Mouse (Mus musculus): Measurements from ENCODE around the gene Brd2. TPM values are rescaled to one million over a fixed set of nuclear protein-coding genes. Genes with fewer than 3 reads are reported as not detected.

Gene Brd2
- polyA plus RNA-seq, 1 experiment, result 172 TPM

DNA sequence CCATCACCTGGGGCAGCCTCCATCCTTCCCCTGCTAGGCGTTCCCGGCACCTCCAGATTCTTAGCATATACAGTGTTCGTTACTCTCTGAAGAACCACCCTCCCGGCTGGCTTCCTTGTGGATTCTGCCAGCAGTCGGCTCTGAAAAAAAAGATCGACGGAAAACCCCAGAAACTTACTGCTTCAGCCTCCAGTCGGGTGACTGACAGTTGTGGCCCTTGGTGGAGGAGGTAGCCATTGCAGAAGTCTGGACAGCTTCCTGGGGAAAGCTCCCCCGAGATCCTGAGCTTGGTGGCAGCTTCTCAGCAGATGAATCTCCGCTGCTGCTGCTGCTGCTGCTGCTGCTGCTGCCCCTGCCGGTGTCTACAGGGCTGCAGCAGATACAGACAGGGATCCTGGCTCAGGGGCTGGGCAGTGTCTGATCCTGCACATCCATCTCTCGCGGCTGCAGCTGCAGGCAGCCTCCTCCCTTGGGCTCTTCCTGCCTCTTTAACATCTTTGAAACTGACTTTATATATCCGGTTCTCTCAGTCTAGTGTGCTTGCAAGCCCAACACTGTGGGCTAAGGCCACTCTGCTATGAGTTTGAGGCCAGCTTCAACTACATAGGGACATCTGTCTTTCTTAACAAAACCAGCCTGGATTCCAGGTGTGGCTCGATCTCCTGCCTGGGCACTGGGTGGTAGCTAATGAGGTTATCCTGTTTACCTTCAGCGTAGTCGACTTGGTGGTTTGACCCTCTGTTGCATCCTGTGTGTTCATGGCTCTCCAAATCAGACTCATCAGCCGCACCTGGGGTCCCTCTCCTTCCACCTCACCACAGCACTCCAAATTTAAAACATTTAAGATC, 6.7 kb upstream of the Brd2 start:
- TF ChIP-seq POLR2A (IDR thresholded peaks at IDR 0.05; ENCODE audit: borderline replicate concordance, control insufficient read depth, low read depth, low read length) (0 out of 2 replicates have a peak, but pooled peaks have one; percentile 8), CTCF (IDR thresholded peaks at IDR 0.05; ENCODE audit: control insufficient read depth, insufficient read depth, low read length) (no peak)
- WGBS, result 26% methylated on average over 18 of the region's 18 CpGs
- peaks cover 11% of the 10 kb centered on the region; the same call in 1 of the 2 replicates for H3K4me1 ChIP-seq (ENCODE audit: control insufficient read depth, insufficient read depth, low read length)
- H3K27ac ChIP-seq (ENCODE audit: control insufficient read depth, insufficient read depth, low read depth, low read length, poor library complexity), result peak overlapping the region; percentile 40; the same call in 1 of the 2 replicates
- H3K4me3 ChIP-seq (replicated peaks; ENCODE audit: control insufficient read depth, low read depth, low read length), result peak overlapping the region; percentile 3

DNA sequence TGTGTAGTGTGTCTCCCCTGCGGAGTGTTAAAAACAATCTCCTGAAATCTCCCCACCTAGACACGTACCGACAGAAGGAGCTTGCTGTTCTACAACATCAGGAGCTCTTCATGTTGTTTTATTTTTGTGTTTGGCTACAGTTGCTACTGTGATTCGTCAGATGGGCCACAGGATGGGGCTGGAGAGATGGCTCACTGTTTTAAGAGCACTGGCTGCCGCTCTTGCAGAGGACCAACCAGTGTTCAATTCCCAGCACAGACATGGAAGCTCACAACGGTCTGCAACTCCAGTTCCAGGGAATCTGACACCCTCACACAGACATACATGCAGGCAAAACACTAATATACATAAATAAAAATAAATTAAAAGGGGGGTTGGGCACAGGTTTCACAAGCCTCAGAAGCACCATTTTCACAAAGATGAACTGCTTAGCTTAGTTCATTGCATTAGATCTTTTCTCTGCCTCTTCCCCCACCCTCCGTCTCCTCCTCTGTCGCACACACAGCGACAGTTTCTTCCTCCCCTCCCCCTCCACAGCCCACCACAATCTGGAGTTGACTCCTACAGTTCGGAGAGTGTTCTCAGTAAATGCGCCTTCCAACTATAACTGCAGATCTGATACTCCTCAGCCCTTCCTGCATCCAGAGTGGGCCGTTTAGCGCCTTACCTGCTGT, 6.0 kb upstream of the Brd2 start:
- H3K4me1 ChIP-seq (ENCODE audit: control insufficient read depth, insufficient read depth, low read length), result peaks cover 14% of the 10 kb centered on the region; the same call in 1 of the 2 replicates
- TF ChIP-seq CTCF (IDR thresholded peaks at IDR 0.05; ENCODE audit: control insufficient read depth, insufficient read depth, low read length) (no peak), POLR2A (IDR thresholded peaks at IDR 0.05; ENCODE audit: borderline replicate concordance, control insufficient read depth, low read depth, low read length) (no peak)
- WGBS, result 59% methylated on average over 13 of the region's 13 CpGs
- peak overlapping the region; percentile 3 for H3K4me3 ChIP-seq (replicated peaks; ENCODE audit: control insufficient read depth, low read depth, low read length)
- no peak overlapping the region for H3K27ac ChIP-seq (ENCODE audit: control insufficient read depth, insufficient read depth, low read depth, low read length, poor library complexity)

DNA sequence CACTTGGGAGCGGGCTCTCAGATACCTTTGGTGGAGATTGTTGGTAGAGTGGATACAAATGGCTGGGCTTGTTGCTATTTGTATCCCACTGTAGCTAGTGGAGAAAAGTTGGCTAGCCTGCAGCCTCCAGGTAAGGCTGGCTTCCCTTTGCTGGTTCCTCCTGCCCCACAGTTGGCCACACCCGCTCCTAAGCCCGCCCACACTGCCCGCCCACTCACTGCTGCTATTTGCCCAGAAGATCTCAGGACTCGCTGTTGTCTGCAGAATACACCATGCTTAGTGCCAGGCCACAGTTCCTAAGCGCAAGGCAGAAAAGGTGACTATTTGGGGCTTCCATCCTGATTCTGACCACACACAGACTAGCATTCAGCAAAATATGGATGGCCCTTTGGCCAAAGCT, 5.0 kb upstream of the Brd2 start:
- Histone ChIP-seq H3K4me1 (ENCODE audit: control insufficient read depth, insufficient read depth, low read length) (peaks cover 14% of the 10 kb centered on the region; the same call in 1 of the 2 replicates), H3K27ac (ENCODE audit: control insufficient read depth, insufficient read depth, low read depth, low read length, poor library complexity) (no peak overlapping the region), H3K4me3 (replicated peaks; ENCODE audit: control insufficient read depth, low read depth, low read length) (no peak overlapping the region)
- TF ChIP-seq CTCF (IDR thresholded peaks at IDR 0.05; ENCODE audit: control insufficient read depth, insufficient read depth, low read length) (no peak), POLR2A (IDR thresholded peaks at IDR 0.05; ENCODE audit: borderline replicate concordance, control insufficient read depth, low read depth, low read length) (no peak)
- 10% methylated on average over 6 of the region's 6 CpGs for WGBS

- TF ChIP-seq CTCF (IDR thresholded peaks at IDR 0.05; ENCODE audit: control insufficient read depth, insufficient read depth, low read length) (no peak), POLR2A (IDR thresholded peaks at IDR 0.05; ENCODE audit: borderline replicate concordance, control insufficient read depth, low read depth, low read length) (no peak)
- 68% methylated on average over 9 of the region's 9 CpGs for WGBS
- Histone ChIP-seq H3K27ac (ENCODE audit: control insufficient read depth, insufficient read depth, low read depth, low read length, poor library complexity) (peak overlapping the region; percentile 7; the same call in 1 of the 2 replicates), H3K4me3 (replicated peaks; ENCODE audit: control insufficient read depth, low read depth, low read length) (no peak overlapping the region), H3K4me1 (ENCODE audit: control insufficient read depth, insufficient read depth, low read length) (peaks cover 14% of the 10 kb centered on the region; the same call in 1 of the 2 replicates)
These were observed 4.5 kb upstream of the Brd2 start for GRCm38 (mm10) chr17:34126826-34127420.

DNA sequence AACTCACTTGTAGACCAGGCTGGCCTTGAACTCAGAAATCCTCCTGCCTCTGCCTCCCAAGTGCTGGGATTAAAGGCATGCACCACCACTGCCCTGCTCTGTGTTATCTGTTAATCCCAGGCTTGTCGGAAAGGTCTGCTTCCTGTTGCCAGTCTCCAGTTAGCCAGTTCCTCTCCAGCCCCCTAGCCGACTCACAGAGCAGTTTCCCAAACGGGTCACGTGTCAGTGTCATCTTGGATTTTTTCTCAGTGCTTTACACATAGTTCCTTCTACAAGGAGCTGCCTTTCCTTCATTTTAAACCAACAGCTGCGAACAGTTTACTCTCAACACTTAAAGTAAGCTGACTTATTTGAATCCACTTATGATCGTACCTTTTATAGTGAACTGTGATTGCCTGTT, 2.2 kb upstream of the Brd2 start:
- H3K27ac ChIP-seq (ENCODE audit: control insufficient read depth, insufficient read depth, low read depth, low read length, poor library complexity), result no peak overlapping the region
- no peak overlapping the region for H3K4me3 ChIP-seq (replicated peaks; ENCODE audit: control insufficient read depth, low read depth, low read length)
- peaks cover 12% of the 10 kb centered on the region; the same call in 1 of the 2 replicates for H3K4me1 ChIP-seq (ENCODE audit: control insufficient read depth, insufficient read depth, low read length)
- 13% methylated on average over 6 of the region's 6 CpGs for WGBS
- TF ChIP-seq CTCF (IDR thresholded peaks at IDR 0.05; ENCODE audit: control insufficient read depth, insufficient read depth, low read length) (no peak), POLR2A (IDR thresholded peaks at IDR 0.05; ENCODE audit: borderline replicate concordance, control insufficient read depth, low read depth, low read length) (no peak)

- H3K4me1 ChIP-seq (ENCODE audit: control insufficient read depth, insufficient read depth, low read length), result peaks cover 8% of the 10 kb centered on the region; the same call in 1 of the 2 replicates
- H3K4me3 ChIP-seq (replicated peaks; ENCODE audit: control insufficient read depth, low read depth, low read length), result peak overlapping the region; percentile 52
- 9% methylated on average over 2 of the region's 2 CpGs for WGBS
- H3K27ac ChIP-seq (ENCODE audit: control insufficient read depth, insufficient read depth, low read depth, low read length, poor library complexity), result peak overlapping the region; percentile 13; the same call in 1 of the 2 replicates
- TF ChIP-seq CTCF (IDR thresholded peaks at IDR 0.05; ENCODE audit: control insufficient read depth, insufficient read depth, low read length) (no peak), POLR2A (IDR thresholded peaks at IDR 0.05; ENCODE audit: borderline replicate concordance, control insufficient read depth, low read depth, low read length) (no peak)
These were observed 1.1 kb upstream of the Brd2 start for GRCm38 (mm10) chr17:34123518-34123917.

DNA sequence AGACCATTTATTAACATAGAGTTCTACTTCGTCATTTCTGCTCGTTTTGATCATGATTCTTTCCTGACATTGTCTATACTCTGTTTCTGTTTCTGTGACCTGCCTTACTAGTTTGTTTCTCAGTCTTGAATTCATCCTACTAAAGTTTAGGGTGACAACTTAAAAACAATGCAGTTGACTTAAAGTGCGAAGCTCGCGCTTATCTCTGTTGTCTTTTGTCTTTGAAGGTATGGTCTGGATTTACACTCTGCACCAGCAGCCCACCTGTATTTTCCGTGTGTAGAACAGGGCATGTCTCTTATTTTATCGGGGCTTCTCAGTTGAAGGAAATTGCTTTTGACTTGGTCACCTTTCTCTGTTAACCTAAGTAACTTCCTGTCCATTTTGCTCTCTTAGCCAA, 677 bp upstream of the Brd2 start:
- WGBS, result 0% methylated on average over 7 of the region's 7 CpGs
- Histone ChIP-seq H3K4me3 (replicated peaks; ENCODE audit: control insufficient read depth, low read depth, low read length) (peak overlapping the region; percentile 88), H3K27ac (ENCODE audit: control insufficient read depth, insufficient read depth, low read depth, low read length, poor library complexity) (no peak overlapping the region), H3K4me1 (ENCODE audit: control insufficient read depth, insufficient read depth, low read length) (peaks cover 8% of the 10 kb centered on the region; the same call in 1 of the 2 replicates)
- TF ChIP-seq POLR2A (IDR thresholded peaks at IDR 0.05; ENCODE audit: borderline replicate concordance, control insufficient read depth, low read depth, low read length) (no peak), CTCF (IDR thresholded peaks at IDR 0.05; ENCODE audit: control insufficient read depth, insufficient read depth, low read length) (no peak)

- Histone ChIP-seq H3K4me3 (replicated peaks; ENCODE audit: control insufficient read depth, low read depth, low read length) (peak overlapping the region; percentile 88), H3K27ac (ENCODE audit: control insufficient read depth, insufficient read depth, low read depth, low read length, poor library complexity) (peak overlapping the region; percentile 95), H3K4me1 (ENCODE audit: control insufficient read depth, insufficient read depth, low read length) (peaks cover 4% of the 10 kb centered on the region; the same call in 1 of the 2 replicates)
- TF ChIP-seq CTCF (IDR thresholded peaks at IDR 0.05; ENCODE audit: control insufficient read depth, insufficient read depth, low read length) (no peak), POLR2A (IDR thresholded peaks at IDR 0.05; ENCODE audit: borderline replicate concordance, control insufficient read depth, low read depth, low read length) (0 out of 2 replicates have a peak, but pooled peaks have one; percentile 3)
- 3% methylated on average over 10 of the region's 10 CpGs for WGBS
These were observed 601 bp downstream of the Brd2 start for GRCm38 (mm10) chr17:34121879-34122187.

Measured in bone marrow, adult 2 months (tissue).